Mouse (Mus musculus) lung, adult 2 months (tissue): ENCODE measurements around the gene Otud3.

Source experiments
- CTCF ChIP-seq: fragments of 200-500 bp; IDR thresholded peaks from 2 replicates; pipeline ENCODE4 v1.5.1; 2011; ENCODE audit warnings: mild to moderate bottlenecking, low read length, control low read depth; ENCODE audit not compliant: insufficient read depth
- POLR2A ChIP-seq: fragments of 200-500 bp; IDR thresholded peaks from 2 replicates; pipeline ENCODE4 v1.6.1; 2011; ENCODE audit warnings: low read depth, mild to moderate bottlenecking, control low read depth, low read length, borderline replicate concordance; ENCODE audit errors: extremely low read depth

DNA sequence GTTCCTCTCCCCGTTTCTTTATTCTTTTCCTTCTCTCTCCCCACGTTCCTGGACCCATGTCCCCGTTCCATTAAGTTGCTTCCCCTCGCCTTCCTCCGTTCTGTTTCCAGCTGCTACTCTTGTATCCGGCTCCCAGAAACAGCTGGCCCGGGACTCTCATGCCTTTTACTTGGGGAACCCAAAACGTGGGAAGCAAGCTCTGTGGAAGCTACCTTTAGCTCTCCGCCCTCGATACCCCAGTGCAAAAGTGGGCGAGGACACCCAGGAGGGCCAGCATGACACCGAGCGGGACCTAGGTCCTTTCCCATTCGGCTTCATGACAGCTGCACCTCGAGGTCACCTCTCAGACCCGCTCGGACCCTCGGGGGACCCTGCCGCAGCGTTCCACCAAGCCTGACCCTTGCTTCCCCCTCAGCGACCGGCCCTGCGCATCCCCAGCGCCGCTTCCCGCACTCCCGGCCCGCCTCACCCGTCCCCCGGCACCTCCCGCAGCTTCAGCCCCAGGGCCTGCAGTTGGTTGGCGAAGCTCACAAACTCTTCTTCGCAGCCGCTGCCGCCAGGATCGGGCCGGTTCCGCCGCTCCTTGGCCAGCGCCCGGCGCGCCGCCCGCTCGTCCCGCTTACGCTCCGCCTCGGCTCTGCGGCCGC is 481 bp downstream of the Otud3 start:
- TF ChIP-seq CTCF (no peak), POLR2A (no peak)
